In genomic region chr8:61502277-61502676, GRCm38 (mm10) we compare ENCODE assay signal across 33 mouse cellular contexts.
"Had no signal": no experiment of that assay in that cellular context is flagged by ENCODE, and none has a peak within 500 bp of the region (broad histone marks: within the 10 kb centered on the region; RNA-seq: fewer than 3 reads in every experiment).

No protein-coding gene starts in this region.

- H3K4me3 ChIP-seq: heart, embryonic 10.5 days; heart, embryonic 12.5 days; heart, embryonic 13.5 days; heart, embryonic 15.5 days; hindbrain, embryonic 10.5 days; hindbrain, embryonic 12.5 days; hindbrain, embryonic 13.5 days; hindbrain, embryonic 15.5 days; kidney, embryonic 15.5 days; layer of hippocampus, adult 2 months; left cerebral cortex, adult 2 months had no signal

- H3K9me3 ChIP-seq: heart, embryonic 10.5 days; heart, embryonic 12.5 days; heart, embryonic 13.5 days; heart, embryonic 15.5 days; hindbrain, embryonic 10.5 days; hindbrain, embryonic 12.5 days; hindbrain, embryonic 13.5 days; hindbrain, embryonic 15.5 days; kidney, embryonic 15.5 days had no signal

- DNase-seq: heart, postnatal 10 days; heart, postnatal 14 days; heart, postnatal 36 days; heart, postnatal 4 days; kidney, adult 11 months; kidney, adult 18-20 months; kidney, adult 2 months; kidney, adult 8-10 months; kidney, adult 9 months; kidney, postnatal 10 days; kidney, postnatal 14 days; kidney, postnatal 25 days; kidney, postnatal 36 days; kidney, postnatal 4 days; layer of hippocampus, adult 9-11 months; layer of hippocampus, postnatal 36 days had no signal

- H3K27me3 ChIP-seq: heart, embryonic 12.5 days; heart, embryonic 13.5 days; heart, embryonic 15.5 days; hindbrain, embryonic 12.5 days; hindbrain, embryonic 13.5 days; hindbrain, embryonic 15.5 days; kidney, embryonic 15.5 days had no signal

- H3K4me1 ChIP-seq: heart, embryonic 10.5 days; heart, embryonic 12.5 days; heart, embryonic 13.5 days; heart, embryonic 15.5 days; hindbrain, embryonic 10.5 days; hindbrain, embryonic 12.5 days; hindbrain, embryonic 13.5 days; hindbrain, embryonic 15.5 days; kidney, embryonic 15.5 days had no signal

- H3K9ac ChIP-seq: heart, embryonic 12.5 days; heart, embryonic 13.5 days; heart, embryonic 15.5 days; hindbrain, embryonic 12.5 days; hindbrain, embryonic 13.5 days; hindbrain, embryonic 14.5 days; hindbrain, embryonic 15.5 days; kidney, embryonic 15.5 days had no signal

- H3K36me3 ChIP-seq: hindbrain, embryonic 12.5 days had no signal

- H3K4me2 ChIP-seq: heart, embryonic 11.5 days; heart, embryonic 12.5 days; heart, embryonic 13.5 days; heart, embryonic 15.5 days; hindbrain, embryonic 12.5 days; hindbrain, embryonic 13.5 days; hindbrain, embryonic 14.5 days; hindbrain, embryonic 15.5 days; kidney, embryonic 15.5 days had no signal

- ATAC-seq: hindbrain, embryonic 16.5 days; hindbrain, postnatal 0 days; inflammation-experienced regulatory T-cells, adult 6 months had no signal

- H3K27ac ChIP-seq: heart, embryonic 10.5 days; heart, embryonic 13.5 days; heart, embryonic 15.5 days; hindbrain, embryonic 10.5 days; hindbrain, embryonic 12.5 days; hindbrain, embryonic 13.5 days; hindbrain, embryonic 14.5 days; hindbrain, embryonic 15.5 days; hindbrain, postnatal 0 days; kidney, embryonic 15.5 days; kidney, postnatal 0 days; layer of hippocampus, adult 2 months; left cerebral cortex, adult 2 months had no signal
